Mouse (Mus musculus): ENCODE measurements at regions not wholly inside any gene's neighbourhood (a gene's known extent, or its start where the extent isn't known, plus 50 kb on each side); places are given as distances from the start of the nearest gene placed in this dataset.

- 38% methylated on average over 5 of the region's 5 CpGs for WGBS
Observed at GRCm38 (mm10) chr14:110416422-110417136, 338.4 kb downstream of the Slitrk6 start.

GRCm38 (mm10) chr14:110415447-110415846, 339.5 kb downstream of the Slitrk6 start:
- ATAC-seq, result peak; percentile 81
- no peaks in the 10 kb centered on the region for H3K9me3 ChIP-seq
- H3K27ac ChIP-seq, result no peak overlapping the region
- no peaks in the 10 kb centered on the region for H3K4me1 ChIP-seq (replicated peaks)
- no peaks in the 10 kb centered on the region for H3K27me3 ChIP-seq (replicated peaks)
- H3K4me3 ChIP-seq (replicated peaks), result no peak overlapping the region
- no peaks in the 10 kb centered on the region for H3K36me3 ChIP-seq
- 20% methylated on average over 2 of the region's 2 CpGs for WGBS
- H3K4me2 ChIP-seq (replicated peaks), result no peak overlapping the region
- H3K9ac ChIP-seq, result no peak overlapping the region

More at GRCm38 (mm10) chr14:110416422-110417136, 338.4 kb downstream of the Slitrk6 start:
- Histone ChIP-seq H3K4me3 (replicated peaks) (no peak overlapping the region), H3K27me3 (replicated peaks) (no peaks in the 10 kb centered on the region), H3K9ac (no peak overlapping the region), H3K9me3 (no peaks in the 10 kb centered on the region), H3K36me3 (no peaks in the 10 kb centered on the region), H3K27ac (no peak overlapping the region), H3K4me1 (replicated peaks) (no peaks in the 10 kb centered on the region), H3K4me2 (replicated peaks) (no peak overlapping the region)
- peak; percentile 58 for ATAC-seq

- Histone ChIP-seq H3K9me3 (no peaks in the 10 kb centered on the region), H3K4me1 (replicated peaks) (no peaks in the 10 kb centered on the region), H3K27ac (no peak overlapping the region), H3K36me3 (no peaks in the 10 kb centered on the region), H3K9ac (no peak overlapping the region), H3K27me3 (replicated peaks) (no peaks in the 10 kb centered on the region), H3K4me3 (replicated peaks) (no peak overlapping the region), H3K4me2 (replicated peaks) (no peak overlapping the region)
- no peak for ATAC-seq
- 81% methylated on average over 4 of the region's 4 CpGs for WGBS
Observed at GRCm38 (mm10) chr14:110394346-110394745, 360.6 kb downstream of the Slitrk6 start.

DNA sequence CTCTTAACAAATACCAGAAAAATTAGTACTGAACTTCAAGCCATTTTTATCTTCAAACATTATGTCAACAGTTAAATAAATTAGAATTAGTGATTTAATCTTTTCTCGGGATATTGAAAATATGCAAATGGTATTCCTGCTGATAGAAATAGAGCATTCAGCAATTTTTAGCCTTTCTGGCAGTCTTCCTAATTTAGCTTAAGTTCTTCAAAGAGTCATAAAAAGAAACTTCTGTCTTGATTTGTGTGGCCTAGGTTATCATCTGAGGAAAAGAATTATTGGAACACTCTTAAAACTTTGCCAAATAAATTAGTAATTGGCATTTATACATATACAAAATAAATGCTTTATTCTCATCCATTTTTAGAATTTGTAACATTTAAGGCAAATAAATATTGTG, 376.5 kb downstream of the Slitrk6 start:
- no peaks in the 10 kb centered on the region for H3K36me3 ChIP-seq
- H3K4me1 ChIP-seq (replicated peaks), result no peaks in the 10 kb centered on the region
- H3K27ac ChIP-seq, result no peak overlapping the region
- no peak for ATAC-seq
- H3K9me3 ChIP-seq, result no peaks in the 10 kb centered on the region
- no peak overlapping the region for H3K9ac ChIP-seq
- H3K4me3 ChIP-seq (replicated peaks), result no peak overlapping the region
- no peaks in the 10 kb centered on the region for H3K27me3 ChIP-seq (replicated peaks)
- no peak overlapping the region for H3K4me2 ChIP-seq (replicated peaks)
- 57% methylated on average over 1 of the region's 1 CpGs for WGBS

Data from intestine, embryonic 15.5 days (tissue).